ENCODE assay signal across 12 mouse cellular contexts in genomic region chr8:123414255-123414654, GRCm38 (mm10). TPM values are rescaled to one million over a fixed set of nuclear protein-coding genes. Genes with fewer than 3 reads are reported as not detected.
DNase-seq lines count a peak whose midpoint lies in the region; ATAC-seq and TF ChIP-seq lines count a peak whose summit lies in the region.
"Had no signal": no experiment of that assay in that cellular context is flagged by ENCODE, and none has a peak within 500 bp of the region (broad histone marks: within the 10 kb centered on the region; RNA-seq: fewer than 3 reads in every experiment).

No protein-coding gene starts in this region.

- no peak for ATAC-seq in kidney, postnatal 0 days (replicated peaks; ENCODE audit: low FRiP score, low read depth)
- no peak for ATAC-seq in kidney, embryonic 16.5 days (ENCODE audit: low FRiP score, low TSS enrichment)
- ATAC-seq in midbrain, embryonic 14.5 days (ENCODE audit: low FRiP score, low TSS enrichment), result no peak
- ATAC-seq in heart, embryonic 11.5 days (replicated peaks; ENCODE audit: insufficient number of reproducible peaks, low FRiP score, low TSS enrichment), result no peak

- no peak overlapping the region for H3K4me3 ChIP-seq in kidney, postnatal 0 days (replicated peaks; ENCODE audit: low read depth, low read length)
- H3K4me3 ChIP-seq in kidney, embryonic 16.5 days (ENCODE audit: low read length), result no peak overlapping the region
- H3K4me3 ChIP-seq in hindbrain, embryonic 10.5 days, result peak overlapping the region; percentile 73
- H3K4me3 ChIP-seq in midbrain, embryonic 14.5 days (replicated peaks; ENCODE audit: low read depth, low read length), result peak overlapping the region; percentile 98
- H3K4me3 ChIP-seq in gastrocnemius, adult 2 months, result no peak overlapping the region
- H3K4me3 ChIP-seq in heart, embryonic 11.5 days (ENCODE audit: low read depth, low read length), result no peak overlapping the region

- H3K4me1 ChIP-seq in kidney, postnatal 0 days (replicated peaks; ENCODE audit: insufficient read depth, low read length), result no peaks in the 10 kb centered on the region
- peaks cover 18% of the 10 kb centered on the region for H3K4me1 ChIP-seq in kidney, embryonic 16.5 days (ENCODE audit: insufficient read depth, low read length)
- H3K4me1 ChIP-seq in hindbrain, embryonic 10.5 days (replicated peaks), result peaks cover 66% of the 10 kb centered on the region
- H3K4me1 ChIP-seq in midbrain, embryonic 14.5 days (ENCODE audit: control insufficient read depth, insufficient read depth, low read length), result peaks cover 30% of the 10 kb centered on the region
- H3K4me1 ChIP-seq in heart, embryonic 11.5 days (ENCODE audit: control insufficient read depth, insufficient read depth, low read length), result peaks cover 28% of the 10 kb centered on the region

- DNase-seq in kidney, postnatal 0 days (ENCODE audit: low spot score), result peak; percentile 36
- DNase-seq in embryo, embryonic 10.5 days (ENCODE audit: low spot score), result peak; percentile 62
- peak; percentile 59 for DNase-seq in hindbrain, embryonic 10.5 days (ENCODE audit: low spot score)
- DNase-seq in midbrain, embryonic 14.5 days, result no peak
- DNase-seq in gastrocnemius, adult 2 months, result no peak
- DNase-seq in left cerebral cortex, adult 18-20 months (ENCODE audit: low spot score in 2 of 2), result no peak
- DNase-seq: cerebellum, adult 9-11 months; gastrocnemius, postnatal 14 days; kidney, adult 2 months had no signal

- TF ChIP-seq CTCF in kidney, postnatal 0 days (IDR thresholded peaks at IDR 0.05; ENCODE audit: low read depth), result no peak
- TF ChIP-seq CTCF in gastrocnemius, adult 2 months (IDR thresholded peaks at IDR 0.05), result no peak

- no peak overlapping the region for H3K9ac ChIP-seq in kidney, postnatal 0 days (ENCODE audit: low read depth, low read length)
- no peak overlapping the region for H3K9ac ChIP-seq in kidney, embryonic 16.5 days (replicated peaks; ENCODE audit: low read length)
- peak overlapping the region; percentile 100 for H3K9ac ChIP-seq in midbrain, embryonic 14.5 days (replicated peaks; ENCODE audit: low read length)
- no peak overlapping the region for H3K9ac ChIP-seq in heart, embryonic 11.5 days (ENCODE audit: low read depth, low read length)

- 9% methylated on average over 9 of the region's 9 CpGs for WGBS in kidney, postnatal 0 days
- WGBS in kidney, embryonic 16.5 days, result 7% methylated on average over 9 of the region's 9 CpGs
- 15% methylated on average over 9 of the region's 9 CpGs for WGBS in hindbrain, embryonic 10.5 days
- WGBS in midbrain, embryonic 14.5 days, result 11% methylated on average over 9 of the region's 9 CpGs
- WGBS in heart, embryonic 11.5 days (ENCODE audit: insufficient replicate concordance), result 10% methylated on average over 9 of the region's 9 CpGs

- H3K27me3 ChIP-seq in kidney, postnatal 0 days (ENCODE audit: insufficient read depth, low read length), result peaks cover 43% of the 10 kb centered on the region
- H3K27me3 ChIP-seq in kidney, embryonic 16.5 days (ENCODE audit: insufficient read depth, low read length), result peaks cover 50% of the 10 kb centered on the region
- H3K27me3 ChIP-seq in hindbrain, embryonic 10.5 days (ENCODE audit: insufficient read depth, poor library complexity, severe bottlenecking), result peaks cover 47% of the 10 kb centered on the region
- H3K27me3 ChIP-seq in midbrain, embryonic 14.5 days (ENCODE audit: control insufficient read depth, insufficient read depth, low read length), result no peaks in the 10 kb centered on the region
- H3K27me3 ChIP-seq in heart, embryonic 11.5 days (ENCODE audit: control insufficient read depth, insufficient read depth, low read length), result peaks cover 41% of the 10 kb centered on the region

- H3K27ac ChIP-seq in kidney, postnatal 0 days, result no peak overlapping the region
- no peak overlapping the region for H3K27ac ChIP-seq in kidney, embryonic 16.5 days (ENCODE audit: low read length)
- H3K27ac ChIP-seq in hindbrain, embryonic 10.5 days, result peak overlapping the region; percentile 94
- H3K27ac ChIP-seq in midbrain, embryonic 14.5 days (replicated peaks; ENCODE audit: low read depth, low read length), result peak overlapping the region; percentile 58
- no peak overlapping the region for H3K27ac ChIP-seq in gastrocnemius, adult 2 months
- H3K27ac ChIP-seq in heart, embryonic 11.5 days (ENCODE audit: low read depth, low read length), result no peak overlapping the region

- H3K4me2 ChIP-seq in kidney, postnatal 0 days (ENCODE audit: low read length), result no peak overlapping the region
- H3K4me2 ChIP-seq in kidney, embryonic 16.5 days (replicated peaks; ENCODE audit: low read depth, low read length), result no peak overlapping the region
- H3K4me2 ChIP-seq in midbrain, embryonic 14.5 days (ENCODE audit: low read length), result peak overlapping the region; percentile 95
- no peak overlapping the region for H3K4me2 ChIP-seq in heart, embryonic 11.5 days

- no peaks in the 10 kb centered on the region for H3K36me3 ChIP-seq in kidney, postnatal 0 days (ENCODE audit: insufficient read depth, low read length)
- H3K36me3 ChIP-seq in kidney, embryonic 16.5 days (ENCODE audit: insufficient read depth, low read length), result no peaks in the 10 kb centered on the region
- peaks cover 28% of the 10 kb centered on the region for H3K36me3 ChIP-seq in hindbrain, embryonic 10.5 days
- H3K36me3 ChIP-seq in midbrain, embryonic 14.5 days (ENCODE audit: control insufficient read depth, insufficient read depth, low read length), result peaks cover 30% of the 10 kb centered on the region
- no peaks in the 10 kb centered on the region for H3K36me3 ChIP-seq in heart, embryonic 11.5 days (ENCODE audit: control insufficient read depth, insufficient read depth, low read length)

- intact Hi-C loops in gastrocnemius, adult 2 months (cut with DNase I), result no loop called here

- H3K9me3 ChIP-seq in kidney, postnatal 0 days (replicated peaks; ENCODE audit: low read length), result no peaks in the 10 kb centered on the region
- H3K9me3 ChIP-seq in kidney, embryonic 16.5 days (ENCODE audit: low read length), result no peaks in the 10 kb centered on the region
- no peaks in the 10 kb centered on the region for H3K9me3 ChIP-seq in hindbrain, embryonic 10.5 days
- H3K9me3 ChIP-seq in midbrain, embryonic 14.5 days (ENCODE audit: control insufficient read depth, low read length), result no peaks in the 10 kb centered on the region
- H3K9me3 ChIP-seq in heart, embryonic 11.5 days (replicated peaks; ENCODE audit: control insufficient read depth, low read length), result no peaks in the 10 kb centered on the region

RNA-seq across cellular contexts. Expression of gene Tubb3, which starts 3.0 kb away (rescaled TPM):
- 0.23 and 0.75 TPM in 2 replicates for polyA plus RNA-seq in kidney, postnatal 0 days (2015; fragmentation: Nextera tagmentation; extraction: Ambion mirVana)
- 4.8 and 11.2 TPM in 2 replicates for polyA plus RNA-seq in kidney, embryonic 16.5 days (2015; fragmentation: Nextera tagmentation; extraction: Ambion mirVana)
- 560 and 909 TPM in 2 replicates for polyA plus RNA-seq in hindbrain, embryonic 10.5 days (2016; fragmentation: Nextera tagmentation; extraction: Ambion mirVana)
- polyA plus RNA-seq in midbrain, embryonic 14.5 days (2014; fragmentation: Nextera tagmentation; extraction: Ambion mirVana), result 2,028 and 2,035 TPM in 2 replicates
- total RNA-seq in gastrocnemius, adult 2 months (2021), result not detected
- 13.6 and 13.8 TPM in 2 replicates for polyA plus RNA-seq in heart, embryonic 11.5 days (2014; fragmentation: Nextera tagmentation; extraction: Ambion mirVana)
- total RNA-seq in left cerebral cortex, adult 18-20 months (2021), result 100 to 1,000 TPM; 392 to 405 TPM
- total RNA-seq: liver, adult 2 months had no signal
- polyA plus RNA-seq: liver, adult 2 months had no signal

RNA-seq across cellular contexts. Expression of gene Mc1r, which starts 7.3 kb away (rescaled TPM):
- not detected in 2 replicates for polyA plus RNA-seq in kidney, postnatal 0 days (2015; fragmentation: Nextera tagmentation; extraction: Ambion mirVana)
- polyA plus RNA-seq in kidney, embryonic 16.5 days (2015; fragmentation: Nextera tagmentation; extraction: Ambion mirVana), result not detected in 2 replicates
- 0.05 and 0.21 TPM in 2 replicates for polyA plus RNA-seq in hindbrain, embryonic 10.5 days (2016; fragmentation: Nextera tagmentation; extraction: Ambion mirVana)
- 0.24 and 0.28 TPM in 2 replicates for polyA plus RNA-seq in midbrain, embryonic 14.5 days (2014; fragmentation: Nextera tagmentation; extraction: Ambion mirVana)
- not detected for total RNA-seq in gastrocnemius, adult 2 months (2021)
- 0.06 TPM in 1 of 2 replicates, not detected in the other for polyA plus RNA-seq in heart, embryonic 11.5 days (2014; fragmentation: Nextera tagmentation; extraction: Ambion mirVana)
- total RNA-seq in left cerebral cortex, adult 18-20 months (2021), result under 1 TPM in 1 of 2 experiments, not detected in 1; 0.12 TPM
- total RNA-seq: gastrocnemius, postnatal 14 days; liver, adult 2 months had no signal
- polyA plus RNA-seq: kidney, adult 2 months; liver, adult 2 months had no signal

RNA-seq across cellular contexts. Expression of gene Def8, which starts 9.1 kb away (rescaled TPM):
- 33.4 and 36.6 TPM in 2 replicates for polyA plus RNA-seq in kidney, postnatal 0 days (2015; fragmentation: Nextera tagmentation; extraction: Ambion mirVana)
- 43.7 and 44.4 TPM in 2 replicates for polyA plus RNA-seq in kidney, embryonic 16.5 days (2015; fragmentation: Nextera tagmentation; extraction: Ambion mirVana)
- 40.9 and 42.3 TPM in 2 replicates for polyA plus RNA-seq in hindbrain, embryonic 10.5 days (2016; fragmentation: Nextera tagmentation; extraction: Ambion mirVana)
- 42.0 and 48.2 TPM in 2 replicates for polyA plus RNA-seq in midbrain, embryonic 14.5 days (2014; fragmentation: Nextera tagmentation; extraction: Ambion mirVana)
- 10 to 100 TPM; 38.5 to 39.1 TPM for total RNA-seq in gastrocnemius, adult 2 months (2021)
- polyA plus RNA-seq in heart, embryonic 11.5 days (2014; fragmentation: Nextera tagmentation; extraction: Ambion mirVana), result 32.2 and 36.1 TPM in 2 replicates
- 10 to 100 TPM; 52.9 to 56.3 TPM for total RNA-seq in left cerebral cortex, adult 18-20 months (2021)

RNA-seq across cellular contexts. Expression of gene Tcf25, which starts 40.7 kb away (rescaled TPM):
- 168 and 170 TPM in 2 replicates for polyA plus RNA-seq in kidney, postnatal 0 days (2015; fragmentation: Nextera tagmentation; extraction: Ambion mirVana)
- 168 and 175 TPM in 2 replicates for polyA plus RNA-seq in kidney, embryonic 16.5 days (2015; fragmentation: Nextera tagmentation; extraction: Ambion mirVana)
- 159 and 169 TPM in 2 replicates for polyA plus RNA-seq in hindbrain, embryonic 10.5 days (2016; fragmentation: Nextera tagmentation; extraction: Ambion mirVana)
- 254 and 294 TPM in 2 replicates for polyA plus RNA-seq in midbrain, embryonic 14.5 days (2014; fragmentation: Nextera tagmentation; extraction: Ambion mirVana)
- total RNA-seq in gastrocnemius, adult 2 months (2021), result 100 to 1,000 TPM; 134 to 140 TPM
- polyA plus RNA-seq in heart, embryonic 11.5 days (2014; fragmentation: Nextera tagmentation; extraction: Ambion mirVana), result 148 and 165 TPM in 2 replicates
- 100 to 1,000 TPM; 565 to 596 TPM for total RNA-seq in left cerebral cortex, adult 18-20 months (2021)

Comparison
In these comparisons a context has a peak if more than half of its experiments do, and no peak if none do; other contexts are left out.
1. DNase-seq: peak in kidney, postnatal 0 days (single experiment), embryo, embryonic 10.5 days (single experiment) and hindbrain, embryonic 10.5 days (single experiment); none in midbrain, embryonic 14.5 days (single experiment), gastrocnemius, adult 2 months (single experiment) and left cerebral cortex, adult 18-20 months (0 of 2).
2. H3K27ac ChIP-seq: peak in hindbrain, embryonic 10.5 days (single experiment) and midbrain, embryonic 14.5 days (single experiment); none in kidney, postnatal 0 days (single experiment), kidney, embryonic 16.5 days (single experiment), gastrocnemius, adult 2 months (single experiment) and heart, embryonic 11.5 days (single experiment).
3. H3K4me3 ChIP-seq: peak in hindbrain, embryonic 10.5 days (single experiment) and midbrain, embryonic 14.5 days (single experiment); none in kidney, postnatal 0 days (single experiment), kidney, embryonic 16.5 days (single experiment), gastrocnemius, adult 2 months (single experiment) and heart, embryonic 11.5 days (single experiment).
4. RNA of gene Tubb3, which starts 3.0 kb away (polyA plus RNA-seq): 2,028 to 2,035 TPM in midbrain, embryonic 14.5 days and 560 to 909 TPM in hindbrain, embryonic 10.5 days; 13.6 to 13.8 TPM in heart, embryonic 11.5 days, 4.8 to 11.2 TPM in kidney, embryonic 16.5 days and 0.23 to 0.75 TPM in kidney, postnatal 0 days; every median in the first group is over 10 times any median in the second.